Mouse (Mus musculus): ENCODE results near the gene Nenf. TPM values are rescaled to one million over a fixed set of nuclear protein-coding genes. Genes with fewer than 3 reads are reported as not detected.

The Nenf gene
- polyA plus RNA-seq, 1 experiment from 2014 or later, result 112 TPM

- Histone ChIP-seq H3K4me3 (ENCODE audit: low read length) (no peak overlapping the region), H3K27ac (ENCODE audit: low read length) (peak overlapping the region; percentile 58), H3K9me3 (replicated peaks; ENCODE audit: control insufficient read depth, low read length) (no peaks in the 10 kb centered on the region), H3K36me3 (ENCODE audit: control insufficient read depth, insufficient read depth) (peaks cover 21% of the 10 kb centered on the region), H3K4me2 (ENCODE audit: low read depth, low read length) (no peak overlapping the region), H3K27me3 (ENCODE audit: control insufficient read depth, insufficient read depth, low read length) (no peaks in the 10 kb centered on the region), H3K4me1 (ENCODE audit: control insufficient read depth, insufficient read depth, low read length) (peaks cover 18% of the 10 kb centered on the region), H3K9ac (ENCODE audit: low read length) (no peak overlapping the region)
- ATAC-seq (replicated peaks; ENCODE audit: extremely low read depth, insufficient read depth, low FRiP score), result peak; percentile 71; the same call in 1 of the 2 replicates
- 16% methylated on average over 5 of the region's 5 CpGs for WGBS
These were observed 31.0 kb upstream of the Nenf start for GRCm38 (mm10) chr1:191348996-191349395.

- H3K9ac ChIP-seq (ENCODE audit: low read length), result no peak overlapping the region; the same call in 1 of the 2 replicates
- H3K4me2 ChIP-seq (ENCODE audit: low read depth, low read length), result no peak overlapping the region
- WGBS, result 57% methylated on average over 2 of the region's 2 CpGs
- no peak for ATAC-seq (replicated peaks; ENCODE audit: extremely low read depth, insufficient read depth, low FRiP score)
- no peaks in the 10 kb centered on the region for H3K27me3 ChIP-seq (ENCODE audit: control insufficient read depth, insufficient read depth, low read length)
- H3K9me3 ChIP-seq (replicated peaks; ENCODE audit: control insufficient read depth, low read length), result no peaks in the 10 kb centered on the region
- peaks cover 18% of the 10 kb centered on the region for H3K4me1 ChIP-seq (ENCODE audit: control insufficient read depth, insufficient read depth, low read length)
- no peak overlapping the region for H3K27ac ChIP-seq (ENCODE audit: low read length)
- H3K4me3 ChIP-seq (ENCODE audit: low read length), result no peak overlapping the region
- H3K36me3 ChIP-seq (ENCODE audit: control insufficient read depth, insufficient read depth), result peaks cover 22% of the 10 kb centered on the region
These were observed 30.6 kb upstream of the Nenf start for GRCm38 (mm10) chr1:191348592-191348991.

- Histone ChIP-seq H3K9ac (ENCODE audit: low read length) (no peak overlapping the region), H3K27ac (ENCODE audit: low read length) (no peak overlapping the region), H3K4me3 (ENCODE audit: low read length) (no peak overlapping the region), H3K9me3 (replicated peaks; ENCODE audit: control insufficient read depth, low read length) (no peaks in the 10 kb centered on the region), H3K36me3 (ENCODE audit: control insufficient read depth, insufficient read depth) (peaks cover 17% of the 10 kb centered on the region), H3K27me3 (ENCODE audit: control insufficient read depth, insufficient read depth, low read length) (no peaks in the 10 kb centered on the region), H3K4me2 (ENCODE audit: low read depth, low read length) (no peak overlapping the region), H3K4me1 (ENCODE audit: control insufficient read depth, insufficient read depth, low read length) (peaks cover 16% of the 10 kb centered on the region)
- ATAC-seq (replicated peaks; ENCODE audit: extremely low read depth, insufficient read depth, low FRiP score), result no peak
- WGBS, result 84% methylated on average over 8 of the region's 8 CpGs
These were observed 29.6 kb upstream of the Nenf start for GRCm38 (mm10) chr1:191347602-191348001.

DNA sequence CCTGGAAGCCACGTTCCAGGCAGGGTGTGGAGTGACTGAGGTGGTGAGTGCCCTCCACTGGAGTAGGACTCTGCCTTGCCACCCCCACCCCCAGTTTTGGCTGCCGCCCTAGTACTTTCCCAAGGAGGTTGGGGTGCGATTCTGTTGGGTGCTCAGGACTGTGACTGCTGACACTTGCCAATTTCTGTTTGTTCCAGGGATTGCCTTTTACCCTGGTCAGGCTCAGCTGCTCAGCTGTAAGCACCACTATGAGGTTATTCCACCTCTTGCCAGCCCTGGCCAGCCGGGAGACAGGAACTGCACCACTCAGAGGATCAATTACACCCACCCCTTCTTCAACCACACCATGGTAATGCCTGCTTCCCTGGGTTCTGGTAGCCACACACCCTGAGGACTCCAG lies 22.5 kb upstream of the Nenf start:
- ATAC-seq (replicated peaks; ENCODE audit: extremely low read depth, insufficient read depth, low FRiP score), result no peak
- H3K9me3 ChIP-seq (replicated peaks; ENCODE audit: control insufficient read depth, low read length), result no peaks in the 10 kb centered on the region
- H3K36me3 ChIP-seq (ENCODE audit: control insufficient read depth, insufficient read depth), result peaks cover 39% of the 10 kb centered on the region
- H3K4me2 ChIP-seq (ENCODE audit: low read depth, low read length), result no peak overlapping the region
- H3K27me3 ChIP-seq (ENCODE audit: control insufficient read depth, insufficient read depth, low read length), result no peaks in the 10 kb centered on the region
- H3K4me3 ChIP-seq (ENCODE audit: low read length), result no peak overlapping the region
- no peak overlapping the region for H3K27ac ChIP-seq (ENCODE audit: low read length)
- 73% methylated on average over 4 of the region's 4 CpGs for WGBS
- no peaks in the 10 kb centered on the region for H3K4me1 ChIP-seq (ENCODE audit: control insufficient read depth, insufficient read depth, low read length)
- no peak overlapping the region for H3K9ac ChIP-seq (ENCODE audit: low read length)

- Histone ChIP-seq H3K4me1 (ENCODE audit: control insufficient read depth, insufficient read depth, low read length) (no peaks in the 10 kb centered on the region), H3K27ac (ENCODE audit: low read length) (no peak overlapping the region), H3K9ac (ENCODE audit: low read length) (no peak overlapping the region), H3K4me3 (ENCODE audit: low read length) (no peak overlapping the region), H3K9me3 (replicated peaks; ENCODE audit: control insufficient read depth, low read length) (no peaks in the 10 kb centered on the region), H3K27me3 (ENCODE audit: control insufficient read depth, insufficient read depth, low read length) (no peaks in the 10 kb centered on the region), H3K36me3 (ENCODE audit: control insufficient read depth, insufficient read depth) (peaks cover 39% of the 10 kb centered on the region), H3K4me2 (ENCODE audit: low read depth, low read length) (no peak overlapping the region)
- ATAC-seq (replicated peaks; ENCODE audit: extremely low read depth, insufficient read depth, low FRiP score), result no peak
- WGBS, result 75% methylated on average over 2 of the region's 2 CpGs
These were observed 21.9 kb upstream of the Nenf start for GRCm38 (mm10) chr1:191339876-191340275.

DNA sequence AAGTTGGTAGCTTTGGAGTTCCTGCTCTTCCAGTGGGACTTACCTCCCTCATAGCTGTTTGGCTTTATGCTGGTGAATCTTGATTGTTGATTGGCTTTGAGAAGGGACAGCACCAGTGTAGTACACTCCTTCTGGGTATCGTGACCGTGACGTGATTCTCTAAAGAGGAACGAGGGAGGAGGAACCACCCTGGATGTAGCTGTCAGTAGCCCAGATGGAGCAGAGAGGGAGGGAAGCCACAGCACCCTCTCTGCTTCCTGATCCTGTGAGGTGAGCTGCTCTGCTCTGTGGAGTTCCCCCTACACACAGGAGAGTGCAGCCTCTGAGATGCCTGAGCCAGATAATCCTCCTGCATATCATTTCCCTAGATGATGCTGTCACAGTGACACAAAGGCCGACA lies 16.5 kb upstream of the Nenf start:
- WGBS, result 75% methylated on average over 5 of the region's 5 CpGs
- H3K27ac ChIP-seq (ENCODE audit: low read length), result no peak overlapping the region
- H3K27me3 ChIP-seq (ENCODE audit: control insufficient read depth, insufficient read depth, low read length), result no peaks in the 10 kb centered on the region
- H3K9ac ChIP-seq (ENCODE audit: low read length), result no peak overlapping the region
- H3K36me3 ChIP-seq (ENCODE audit: control insufficient read depth, insufficient read depth), result peaks cover 18% of the 10 kb centered on the region
- H3K4me1 ChIP-seq (ENCODE audit: control insufficient read depth, insufficient read depth, low read length), result no peaks in the 10 kb centered on the region
- H3K9me3 ChIP-seq (replicated peaks; ENCODE audit: control insufficient read depth, low read length), result no peaks in the 10 kb centered on the region
- no peak overlapping the region for H3K4me2 ChIP-seq (ENCODE audit: low read depth, low read length)
- H3K4me3 ChIP-seq (ENCODE audit: low read length), result no peak overlapping the region
- no peak for ATAC-seq (replicated peaks; ENCODE audit: extremely low read depth, insufficient read depth, low FRiP score)

- Histone ChIP-seq H3K4me2 (ENCODE audit: low read depth, low read length) (no peak overlapping the region), H3K27me3 (ENCODE audit: control insufficient read depth, insufficient read depth, low read length) (no peaks in the 10 kb centered on the region), H3K4me1 (ENCODE audit: control insufficient read depth, insufficient read depth, low read length) (peaks cover 20% of the 10 kb centered on the region), H3K4me3 (ENCODE audit: low read length) (no peak overlapping the region), H3K9ac (ENCODE audit: low read length) (no peak overlapping the region), H3K27ac (ENCODE audit: low read length) (no peak overlapping the region), H3K9me3 (replicated peaks; ENCODE audit: control insufficient read depth, low read length) (no peaks in the 10 kb centered on the region), H3K36me3 (ENCODE audit: control insufficient read depth, insufficient read depth) (no peaks in the 10 kb centered on the region; the same call in 1 of the 2 replicates)
- WGBS, result 83% methylated on average over 4 of the region's 4 CpGs
- ATAC-seq (replicated peaks; ENCODE audit: extremely low read depth, insufficient read depth, low FRiP score), result no peak
These were observed 12.4 kb upstream of the Nenf start for GRCm38 (mm10) chr1:191330356-191330755.

GRCm38 (mm10) chr1:191328019-191328441 lies 10.0 kb upstream of the Nenf start:
- no peaks in the 10 kb centered on the region for H3K9me3 ChIP-seq (replicated peaks; ENCODE audit: control insufficient read depth, low read length)
- 62% methylated on average over 8 of the region's 8 CpGs for WGBS
- H3K36me3 ChIP-seq (ENCODE audit: control insufficient read depth, insufficient read depth), result no peaks in the 10 kb centered on the region; the same call in 1 of the 2 replicates
- no peak overlapping the region for H3K27ac ChIP-seq (ENCODE audit: low read length)
- H3K9ac ChIP-seq (ENCODE audit: low read length), result peak overlapping the region; percentile 26; the same call in 1 of the 2 replicates
- ATAC-seq (replicated peaks; ENCODE audit: extremely low read depth, insufficient read depth, low FRiP score), result no peak
- H3K4me3 ChIP-seq (ENCODE audit: low read length), result no peak overlapping the region
- no peak overlapping the region for H3K4me2 ChIP-seq (ENCODE audit: low read depth, low read length)
- H3K27me3 ChIP-seq (ENCODE audit: control insufficient read depth, insufficient read depth, low read length), result no peaks in the 10 kb centered on the region
- H3K4me1 ChIP-seq (ENCODE audit: control insufficient read depth, insufficient read depth, low read length), result peaks cover 20% of the 10 kb centered on the region

- Histone ChIP-seq H3K27ac (ENCODE audit: low read length) (no peak overlapping the region), H3K9ac (ENCODE audit: low read length) (peak overlapping the region; percentile 22; the same call in 1 of the 2 replicates), H3K4me1 (ENCODE audit: control insufficient read depth, insufficient read depth, low read length) (peaks cover 20% of the 10 kb centered on the region), H3K27me3 (ENCODE audit: control insufficient read depth, insufficient read depth, low read length) (no peaks in the 10 kb centered on the region), H3K9me3 (replicated peaks; ENCODE audit: control insufficient read depth, low read length) (no peaks in the 10 kb centered on the region), H3K36me3 (ENCODE audit: control insufficient read depth, insufficient read depth) (no peaks in the 10 kb centered on the region), H3K4me3 (ENCODE audit: low read length) (no peak overlapping the region), H3K4me2 (ENCODE audit: low read depth, low read length) (peak overlapping the region; percentile 91)
- no peak for ATAC-seq (replicated peaks; ENCODE audit: extremely low read depth, insufficient read depth, low FRiP score)
- 77% methylated on average over 8 of the region's 8 CpGs for WGBS
These were observed 9.3 kb upstream of the Nenf start for GRCm38 (mm10) chr1:191327258-191327657.

Data from heart, embryonic 16.5 days (tissue).